Mouse (Mus musculus): Measurements from ENCODE around the gene H2afy2.

The H2afy2 gene

GRCm38 (mm10) chr10:61784414-61784813, 467 bp upstream of the H2afy2 start:
- no peak for DNase-seq (ENCODE audit: low spot score in 2 of 2)

GRCm38 (mm10) chr10:61782799-61783611, 942 bp downstream of the H2afy2 start:
- DNase-seq (ENCODE audit: low spot score in 2 of 2) = no peak

GRCm38 (mm10) chr10:61781461-61782128, 2.4 kb downstream of the H2afy2 start:
- DNase-seq (ENCODE audit: low spot score in 2 of 2) = no peak

- DNase-seq (ENCODE audit: low spot score in 2 of 2) = no peak
Observed at GRCm38 (mm10) chr10:61766806-61767205, 17.1 kb downstream of the H2afy2 start.

- no peak for DNase-seq (ENCODE audit: low spot score in 2 of 2)
Observed at GRCm38 (mm10) chr10:61765558-61765957, 18.4 kb downstream of the H2afy2 start.

DNA sequence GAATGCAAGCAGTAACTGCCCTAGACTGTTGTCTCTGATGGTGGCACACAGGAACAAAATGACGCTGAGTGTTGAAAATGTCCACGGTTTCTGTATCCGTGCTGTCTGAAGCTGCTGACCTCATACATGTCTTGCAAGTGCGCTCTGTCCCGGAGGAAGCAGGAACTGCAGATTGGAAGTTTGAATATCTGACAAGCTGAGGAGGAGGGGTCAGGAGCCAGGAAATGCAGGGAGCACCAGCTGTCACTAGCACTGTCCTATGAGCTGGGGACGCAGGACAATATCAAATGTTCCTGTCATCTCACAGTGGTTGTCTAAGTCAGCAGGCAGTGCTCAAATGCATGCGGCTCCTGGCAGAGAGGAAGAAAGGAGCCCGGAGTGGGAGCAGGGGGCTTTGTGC, 19.3 kb downstream of the H2afy2 start:
- no peak for DNase-seq (ENCODE audit: low spot score in 2 of 2)

GRCm38 (mm10) chr10:61759869-61760268, 24.1 kb downstream of the H2afy2 start:
- DNase-seq (ENCODE audit: low spot score in 2 of 2) = no peak

- DNase-seq (ENCODE audit: low spot score in 2 of 2) = no peak
Observed at GRCm38 (mm10) chr10:61758904-61759303, 25.0 kb downstream of the H2afy2 start.

GRCm38 (mm10) chr10:61757022-61757421, 26.9 kb downstream of the H2afy2 start:
- DNase-seq (ENCODE audit: low spot score in 2 of 2) = no peak

GRCm38 (mm10) chr10:61753071-61753470, 30.9 kb downstream of the H2afy2 start:
- no peak for DNase-seq (ENCODE audit: low spot score in 2 of 2)

GRCm38 (mm10) chr10:61751534-61752219, 32.3 kb downstream of the H2afy2 start:
- DNase-seq (ENCODE audit: low spot score in 2 of 2) = no peak

GRCm38 (mm10) chr10:61750014-61750413, 33.9 kb downstream of the H2afy2 start:
- no peak for DNase-seq (ENCODE audit: low spot score in 2 of 2)

- no peak for DNase-seq (ENCODE audit: low spot score in 2 of 2)
Observed at GRCm38 (mm10) chr10:61747302-61747701, 36.6 kb downstream of the H2afy2 start.

DNA sequence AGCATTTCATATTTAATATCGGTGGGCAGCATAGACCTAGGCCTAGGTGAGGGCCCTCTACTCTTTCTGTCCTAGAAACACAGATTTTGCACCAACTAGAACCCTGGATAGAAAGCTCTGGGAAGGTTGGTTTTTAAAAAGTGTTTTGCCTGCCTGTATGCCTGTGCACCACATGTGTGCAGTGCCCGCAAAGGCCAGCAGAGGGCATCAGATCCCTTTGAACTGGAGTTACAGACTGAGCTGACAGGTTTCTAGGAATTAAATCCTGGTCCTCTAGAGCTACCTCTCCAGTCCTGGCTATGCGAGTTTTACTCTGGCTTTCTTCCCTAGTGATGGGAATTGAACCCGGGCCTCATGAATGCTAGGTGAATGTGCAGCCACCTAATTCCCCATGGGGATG, 38.8 kb downstream of the H2afy2 start:
- no peak for DNase-seq (ENCODE audit: low spot score in 2 of 2)

DNA sequence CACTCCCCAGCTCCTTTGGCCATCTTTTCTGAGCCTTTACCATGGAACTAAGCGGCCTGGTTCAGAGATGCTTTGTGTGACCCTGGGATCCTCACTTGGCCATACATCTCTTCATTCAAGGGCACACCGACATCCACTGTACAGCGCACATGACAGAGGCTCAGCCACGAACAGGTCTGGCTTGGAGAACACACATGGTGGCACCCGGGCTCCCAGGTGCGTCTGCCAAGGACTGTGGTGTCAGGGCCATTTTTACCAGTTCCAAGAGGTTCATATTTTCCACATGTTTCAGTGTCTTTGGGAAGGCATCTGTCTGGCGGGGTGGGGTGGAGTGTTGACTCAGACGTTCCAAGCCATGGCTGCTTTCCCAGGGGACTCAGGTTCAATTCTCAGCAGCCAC, 41.6 kb downstream of the H2afy2 start:
- DNase-seq (ENCODE audit: low spot score in 2 of 2) = no peak

DNA sequence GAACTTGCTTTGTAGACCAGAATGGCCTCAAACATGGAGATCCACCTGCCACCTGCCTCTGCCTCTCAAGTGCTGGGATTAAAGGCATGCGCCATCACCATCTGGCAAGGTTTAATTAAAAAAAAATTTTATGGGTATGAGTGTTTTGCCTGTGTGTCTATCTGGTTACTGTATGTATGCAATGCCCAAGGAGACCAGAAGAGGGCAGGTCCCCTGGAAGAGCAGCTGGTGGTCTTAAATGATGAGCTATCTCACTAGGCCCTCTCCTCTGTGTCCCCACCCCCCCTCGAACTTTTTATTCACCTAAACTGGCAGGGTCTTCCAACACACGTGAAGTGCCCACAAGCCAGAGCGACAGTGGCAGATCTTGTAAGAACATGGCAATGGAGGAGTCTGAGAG, 42.1 kb downstream of the H2afy2 start:
- DNase-seq (ENCODE audit: low spot score in 2 of 2) = no peak

GRCm38 (mm10) chr10:61741306-61741705, 42.6 kb downstream of the H2afy2 start:
- no peak for DNase-seq (ENCODE audit: low spot score in 2 of 2)

GRCm38 (mm10) chr10:61738126-61738525, 45.8 kb downstream of the H2afy2 start:
- no peak for DNase-seq (ENCODE audit: low spot score in 2 of 2)

DNA sequence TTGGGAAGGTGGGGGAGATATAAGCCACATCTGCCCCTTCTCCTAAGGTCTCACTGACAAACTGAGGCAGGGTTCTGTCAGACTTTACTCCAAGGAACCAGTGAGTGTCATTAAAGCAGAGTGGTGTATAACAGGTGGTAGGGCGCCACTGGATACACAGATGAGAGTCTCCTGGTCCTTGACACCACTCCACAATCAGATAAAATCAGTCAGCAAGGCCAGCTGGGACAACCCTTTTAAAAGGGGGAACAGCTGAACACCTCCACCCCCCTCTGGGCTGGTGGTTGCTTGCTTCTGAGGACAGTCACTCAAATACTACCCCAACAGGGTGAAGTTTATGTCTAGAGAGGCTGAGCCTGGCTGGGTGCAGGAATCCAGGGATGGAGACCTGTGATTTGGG, 46.4 kb downstream of the H2afy2 start:
- no peak for DNase-seq (ENCODE audit: low spot score in 2 of 2)

DNA sequence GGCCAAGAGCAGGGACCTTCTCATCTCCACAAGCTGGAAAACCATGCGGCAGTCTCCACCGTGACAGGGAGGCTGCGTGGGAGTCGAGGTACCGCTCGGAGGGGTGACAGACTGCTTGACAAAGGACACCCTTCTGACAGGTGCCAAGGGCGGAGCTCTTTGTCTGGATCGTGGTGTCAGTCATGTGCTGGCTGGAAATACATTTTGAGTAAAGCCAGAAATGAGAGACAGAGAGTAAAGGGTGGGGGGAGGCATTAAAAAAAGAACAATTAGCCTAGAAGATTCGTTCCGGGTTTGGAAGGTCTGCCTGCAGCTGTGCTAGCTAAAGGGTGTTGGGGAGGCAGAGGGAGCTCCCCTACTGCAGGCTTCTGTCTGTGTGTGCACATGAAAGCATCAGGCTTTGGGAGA, 47.3 kb downstream of the H2afy2 start:
- DNase-seq (ENCODE audit: low spot score in 2 of 2) = no peak

- no peak for DNase-seq (ENCODE audit: low spot score in 2 of 2)
Observed at GRCm38 (mm10) chr10:61734377-61734776, 49.6 kb downstream of the H2afy2 start.

GRCm38 (mm10) chr10:61730171-61730570, 53.8 kb downstream of the H2afy2 start:
- no peak for DNase-seq (ENCODE audit: low spot score in 2 of 2)

GRCm38 (mm10) chr10:61729181-61729580, 54.8 kb downstream of the H2afy2 start:
- DNase-seq (ENCODE audit: low spot score in 2 of 2) = no peak
